In the genomic region with DNA sequence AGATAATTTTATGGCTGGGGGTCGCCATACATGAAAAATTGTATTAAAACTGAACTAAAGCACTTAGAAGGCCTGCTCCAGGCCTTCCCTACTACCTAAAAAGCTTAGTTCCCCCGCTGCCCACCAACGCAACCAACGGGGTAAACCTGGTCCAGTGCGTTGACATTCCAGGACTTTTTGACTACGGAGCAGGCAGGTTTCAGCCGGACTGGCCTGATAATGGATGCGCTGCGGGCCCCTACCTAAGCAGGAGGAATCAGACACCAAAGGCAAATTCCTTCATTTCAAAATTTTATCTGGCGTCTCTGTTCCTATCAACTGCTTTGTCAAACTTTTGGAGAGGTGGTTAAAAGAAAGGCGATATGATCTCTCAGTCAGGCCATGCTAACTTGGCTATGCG, we compare ENCODE assay signal across 16 mouse cellular contexts. TPM values are rescaled to one million over a fixed set of nuclear protein-coding genes. Genes with fewer than 3 reads are reported as not detected.
DNase-seq lines count a peak whose midpoint lies in the region; ATAC-seq and TF ChIP-seq lines count a peak whose summit lies in the region.
"Had no signal": no experiment of that assay in that cellular context is flagged by ENCODE, and none has a peak within 500 bp of the region (broad histone marks: within the 10 kb centered on the region; RNA-seq: fewer than 3 reads in every experiment).

No protein-coding gene starts in this region.

- no peaks in the 10 kb centered on the region for H3K36me3 ChIP-seq in forebrain, embryonic 13.5 days (ENCODE audit: poor library complexity, severe bottlenecking)
- no peaks in the 10 kb centered on the region for H3K36me3 ChIP-seq in forebrain, postnatal 0 days (ENCODE audit: insufficient read depth)
- no peaks in the 10 kb centered on the region for H3K36me3 ChIP-seq in kidney, postnatal 0 days (ENCODE audit: insufficient read depth, low read length)
- no peaks in the 10 kb centered on the region for H3K36me3 ChIP-seq in embryonic facial prominence, embryonic 14.5 days (ENCODE audit: control insufficient read depth, insufficient read depth, low read length)
- no peaks in the 10 kb centered on the region for H3K36me3 ChIP-seq in liver, embryonic 16.5 days (ENCODE audit: control insufficient read depth, insufficient read depth)
- H3K36me3 ChIP-seq: forebrain, embryonic 10.5 days had no signal

- no peak overlapping the region for H3K9ac ChIP-seq in forebrain, embryonic 13.5 days
- H3K9ac ChIP-seq in forebrain, postnatal 0 days, result no peak overlapping the region
- no peak overlapping the region for H3K9ac ChIP-seq in kidney, postnatal 0 days (ENCODE audit: low read depth, low read length)
- H3K9ac ChIP-seq in embryonic facial prominence, embryonic 14.5 days (ENCODE audit: low read depth, low read length), result no peak overlapping the region
- H3K9ac ChIP-seq in liver, embryonic 16.5 days (ENCODE audit: low read depth, low read length), result no peak overlapping the region

- H3K27me3 ChIP-seq in forebrain, embryonic 13.5 days, result peaks cover 24% of the 10 kb centered on the region
- peaks cover 7% of the 10 kb centered on the region; the same call in 1 of the 2 replicates for H3K27me3 ChIP-seq in forebrain, postnatal 0 days (ENCODE audit: insufficient read depth, low read length)
- H3K27me3 ChIP-seq in kidney, postnatal 0 days (ENCODE audit: insufficient read depth, low read length), result no peaks in the 10 kb centered on the region
- no peaks in the 10 kb centered on the region for H3K27me3 ChIP-seq in embryonic facial prominence, embryonic 14.5 days (replicated peaks; ENCODE audit: control insufficient read depth, insufficient read depth, low read length)
- H3K27me3 ChIP-seq in liver, embryonic 16.5 days (ENCODE audit: control insufficient read depth, insufficient read depth, low read depth, low read length), result no peaks in the 10 kb centered on the region; the same call in 1 of the 2 replicates

- no peak for DNase-seq in forebrain, postnatal 0 days
- no peak for DNase-seq in kidney, postnatal 0 days (ENCODE audit: low spot score)
- no peak for DNase-seq in kidney, postnatal 14 days
- no peak for DNase-seq in embryonic facial prominence, embryonic 14.5 days (ENCODE audit: low spot score)
- no peak for DNase-seq in thymus, postnatal 36 days
- DNase-seq: gastrocnemius, postnatal 10 days; right cerebral cortex, postnatal 4 days had no signal

- 68% methylated on average over 12 of the region's 12 CpGs for WGBS in forebrain, embryonic 13.5 days
- WGBS in forebrain, postnatal 0 days, result 68% methylated on average over 12 of the region's 12 CpGs
- WGBS in kidney, postnatal 0 days, result 72% methylated on average over 12 of the region's 12 CpGs
- 68% methylated on average over 12 of the region's 12 CpGs for WGBS in embryonic facial prominence, embryonic 14.5 days
- 71% methylated on average over 12 of the region's 12 CpGs for WGBS in liver, embryonic 16.5 days (ENCODE audit: insufficient replicate concordance)

- no peaks in the 10 kb centered on the region for H3K9me3 ChIP-seq in forebrain, embryonic 13.5 days (replicated peaks)
- H3K9me3 ChIP-seq in forebrain, postnatal 0 days (ENCODE audit: low read length), result no peaks in the 10 kb centered on the region
- H3K9me3 ChIP-seq in kidney, postnatal 0 days (replicated peaks; ENCODE audit: low read length), result no peaks in the 10 kb centered on the region
- H3K9me3 ChIP-seq in embryonic facial prominence, embryonic 14.5 days (ENCODE audit: control insufficient read depth, low read length), result no peaks in the 10 kb centered on the region
- H3K9me3 ChIP-seq in liver, embryonic 16.5 days (replicated peaks; ENCODE audit: control insufficient read depth, low read length), result no peaks in the 10 kb centered on the region
- H3K9me3 ChIP-seq: forebrain, embryonic 10.5 days had no signal

- peaks cover 10% of the 10 kb centered on the region; the same call in 1 of the 2 replicates for H3K4me1 ChIP-seq in forebrain, embryonic 13.5 days
- H3K4me1 ChIP-seq in forebrain, postnatal 0 days (ENCODE audit: insufficient read depth), result no peaks in the 10 kb centered on the region
- peaks cover 7% of the 10 kb centered on the region for H3K4me1 ChIP-seq in kidney, postnatal 0 days (replicated peaks; ENCODE audit: insufficient read depth, low read length)
- no peaks in the 10 kb centered on the region; the same call in none of the 2 replicates for H3K4me1 ChIP-seq in embryonic facial prominence, embryonic 14.5 days (ENCODE audit: control insufficient read depth, insufficient read depth, low read length)
- H3K4me1 ChIP-seq in liver, embryonic 16.5 days (ENCODE audit: control insufficient read depth, low read depth, low read length), result peaks cover 6% of the 10 kb centered on the region

- H3K27ac ChIP-seq in forebrain, embryonic 13.5 days, result no peak overlapping the region
- H3K27ac ChIP-seq in forebrain, postnatal 0 days (ENCODE audit: low read depth, low read length), result no peak overlapping the region
- H3K27ac ChIP-seq in kidney, postnatal 0 days, result no peak overlapping the region
- H3K27ac ChIP-seq in embryonic facial prominence, embryonic 14.5 days (replicated peaks; ENCODE audit: low read depth, low read length), result no peak overlapping the region
- H3K27ac ChIP-seq in liver, embryonic 16.5 days (ENCODE audit: low read length), result no peak overlapping the region

- peak overlapping the region; percentile 68; the same call in 1 of the 2 replicates for H3K4me2 ChIP-seq in forebrain, embryonic 13.5 days
- no peak overlapping the region for H3K4me2 ChIP-seq in forebrain, postnatal 0 days (ENCODE audit: low read depth)
- H3K4me2 ChIP-seq in kidney, postnatal 0 days (ENCODE audit: low read length), result peak overlapping the region; percentile 78; the same call in 1 of the 2 replicates
- peak overlapping the region; percentile 82; the same call in 1 of the 2 replicates for H3K4me2 ChIP-seq in embryonic facial prominence, embryonic 14.5 days (ENCODE audit: low read depth, low read length)
- H3K4me2 ChIP-seq in liver, embryonic 16.5 days (ENCODE audit: low read depth, low read length), result peak overlapping the region; percentile 84; the same call in 1 of the 2 replicates

- H3K4me3 ChIP-seq in forebrain, embryonic 13.5 days, result no peak overlapping the region
- H3K4me3 ChIP-seq in forebrain, postnatal 0 days (ENCODE audit: low read depth, low read length), result no peak overlapping the region
- no peak overlapping the region for H3K4me3 ChIP-seq in kidney, postnatal 0 days (replicated peaks; ENCODE audit: low read depth, low read length)
- no peak overlapping the region for H3K4me3 ChIP-seq in embryonic facial prominence, embryonic 14.5 days (ENCODE audit: low read depth, low read length)
- H3K4me3 ChIP-seq in liver, embryonic 16.5 days (ENCODE audit: low read depth, low read length), result no peak overlapping the region

- ATAC-seq in forebrain, embryonic 13.5 days, result no peak
- no peak for ATAC-seq in forebrain, postnatal 0 days
- ATAC-seq in kidney, postnatal 0 days (replicated peaks; ENCODE audit: low FRiP score, low read depth), result no peak
- no peak for ATAC-seq in embryonic facial prominence, embryonic 14.5 days (ENCODE audit: low read depth)
- no peak for ATAC-seq in liver, embryonic 16.5 days (ENCODE audit: low read depth)
- no peak for ATAC-seq in megakaryocyte progenitor cell, adult 5-6 weeks (replicated peaks; ENCODE audit: poor library complexity)

- no peak for TF ChIP-seq CTCF in forebrain, postnatal 0 days (IDR thresholded peaks at IDR 0.05; ENCODE audit: low read depth)
- TF ChIP-seq CTCF in kidney, postnatal 0 days (IDR thresholded peaks at IDR 0.05; ENCODE audit: low read depth), result no peak

RNA-seq across cellular contexts. Expression of gene Gprc5a, which starts 0.8 kb away (rescaled TPM):
- 0.45 and 0.53 TPM in 2 replicates for polyA plus RNA-seq in forebrain, embryonic 13.5 days (2015; fragmentation: Nextera tagmentation; extraction: Ambion mirVana)
- total RNA-seq in forebrain, postnatal 0 days (2014; rRNA removed), result 0.43 and 0.62 TPM in 2 replicates
- 0.47 and 0.60 TPM in 2 replicates for polyA plus RNA-seq in forebrain, postnatal 0 days (2015; fragmentation: Nextera tagmentation; extraction: Ambion mirVana)
- polyA plus RNA-seq in kidney, postnatal 0 days (2015; fragmentation: Nextera tagmentation; extraction: Ambion mirVana), result 14.6 and 15.7 TPM in 2 replicates
- 4.4 and 5.2 TPM in 2 replicates for polyA plus RNA-seq in embryonic facial prominence, embryonic 14.5 days (2014; fragmentation: Nextera tagmentation; extraction: Ambion mirVana)
- 0.18 and 0.19 TPM in 2 replicates for polyA plus RNA-seq in liver, embryonic 16.5 days (2015; fragmentation: Nextera tagmentation; extraction: Ambion mirVana)
- total RNA-seq in megakaryocyte progenitor cell, adult 5-6 weeks (2015), result not detected in 2 replicates
- total RNA-seq in megakaryocyte progenitor cell, adult 5-6 weeks (2017), result not detected in 2 replicates

RNA-seq across cellular contexts. Expression of gene Ddx47, which starts 53.2 kb away (rescaled TPM):
- 93.9 and 101 TPM in 2 replicates for polyA plus RNA-seq in forebrain, embryonic 13.5 days (2015; fragmentation: Nextera tagmentation; extraction: Ambion mirVana)
- total RNA-seq in forebrain, postnatal 0 days (2014; rRNA removed), result 34.6 and 41.9 TPM in 2 replicates
- polyA plus RNA-seq in forebrain, postnatal 0 days (2015; fragmentation: Nextera tagmentation; extraction: Ambion mirVana), result 51.0 and 60.0 TPM in 2 replicates
- polyA plus RNA-seq in kidney, postnatal 0 days (2015; fragmentation: Nextera tagmentation; extraction: Ambion mirVana), result 85.9 and 91.6 TPM in 2 replicates
- 90.0 and 90.8 TPM in 2 replicates for polyA plus RNA-seq in embryonic facial prominence, embryonic 14.5 days (2014; fragmentation: Nextera tagmentation; extraction: Ambion mirVana)
- polyA plus RNA-seq in liver, embryonic 16.5 days (2015; fragmentation: Nextera tagmentation; extraction: Ambion mirVana), result 47.9 and 51.1 TPM in 2 replicates
- total RNA-seq in megakaryocyte progenitor cell, adult 5-6 weeks (2015), result 52.4 and 69.7 TPM in 2 replicates
- 95.0 and 96.0 TPM in 2 replicates for total RNA-seq in megakaryocyte progenitor cell, adult 5-6 weeks (2017)

RNA-seq across cellular contexts. Expression of gene Gprc5d, which starts 53.5 kb away (rescaled TPM):
- polyA plus RNA-seq in forebrain, embryonic 13.5 days (2015; fragmentation: Nextera tagmentation; extraction: Ambion mirVana), result not detected in 2 replicates
- total RNA-seq in forebrain, postnatal 0 days (2014; rRNA removed), result not detected in 2 replicates
- polyA plus RNA-seq in forebrain, postnatal 0 days (2015; fragmentation: Nextera tagmentation; extraction: Ambion mirVana), result 0.19 TPM in 1 of 2 replicates, not detected in the other
- 0.08 TPM in 1 of 2 replicates, not detected in the other for polyA plus RNA-seq in kidney, postnatal 0 days (2015; fragmentation: Nextera tagmentation; extraction: Ambion mirVana)
- polyA plus RNA-seq in embryonic facial prominence, embryonic 14.5 days (2014; fragmentation: Nextera tagmentation; extraction: Ambion mirVana), result 0.21 TPM in 1 of 2 replicates, not detected in the other
- polyA plus RNA-seq in liver, embryonic 16.5 days (2015; fragmentation: Nextera tagmentation; extraction: Ambion mirVana), result 0.08 and 0.11 TPM in 2 replicates
- total RNA-seq in megakaryocyte progenitor cell, adult 5-6 weeks (2015), result not detected in 2 replicates
- total RNA-seq in megakaryocyte progenitor cell, adult 5-6 weeks (2017), result not detected in 2 replicates
- total RNA-seq: adrenal gland, adult 18-20 months; common myeloid progenitor, adult 5-6 weeks; gastrocnemius, postnatal 10 days; left cerebral cortex, postnatal 25 days had no signal
- polyA plus RNA-seq: forebrain, embryonic 10.5 days; hindbrain, embryonic 16.5 days; neural tube, embryonic 14.5 days had no signal
